Mouse (Mus musculus) midbrain, embryonic 14.5 days (tissue): Measurements from ENCODE around the gene Acyp2. TPM values are rescaled to one million over a fixed set of nuclear protein-coding genes. Genes with fewer than 3 reads are reported as not detected.
"Not testable (repeated sequence)": the region's sequence is repeated elsewhere in the genome, so short reads cannot be mapped to it uniquely, and the experiment has no call there.

Experiments
- ATAC-seq: fragments of 200-750 bp; cut with Nextera tagmentation; 2 replicates; pipeline ENCODE4 v1.8.0; 2017; ENCODE audit warnings: moderate number of reproducible peaks, moderate library complexity; ENCODE audit not compliant: low FRiP score, low TSS enrichment
- DNase-seq: peaks from one replicate; pipeline ENCODE4 v3.0.0-alpha.2; 2015
- H3K27ac ChIP-seq: fragments of 300-500 bp; sonication (generic); replicated peaks from 2 replicates; pipeline ENCODE4 v1.5.1; 2014; ENCODE audit warnings: mild to moderate bottlenecking, low read depth, low read length, moderate library complexity
- H3K27me3 ChIP-seq: fragments of 300-500 bp; sonication (generic); 2 replicates; pipeline ENCODE4 v1.6.1; 2014; ENCODE audit warnings: low read length, control low read depth, mixed read lengths; ENCODE audit not compliant: control insufficient read depth, insufficient read depth
- H3K36me3 ChIP-seq: fragments of 300-500 bp; sonication (generic); 2 replicates; pipeline ENCODE4 v1.6.1; 2014; ENCODE audit warnings: low read length, control low read depth; ENCODE audit not compliant: control insufficient read depth, insufficient read depth
- H3K4me1 ChIP-seq: fragments of 300-500 bp; sonication (generic); 2 replicates; pipeline ENCODE4 v1.6.1; 2014; ENCODE audit warnings: mild to moderate bottlenecking, antibody characterized with exemption, low read length, control low read depth; ENCODE audit not compliant: control insufficient read depth, insufficient read depth
- H3K4me2 ChIP-seq: fragments of 300-500 bp; sonication (generic); 2 replicates; pipeline ENCODE4 v1.6.1; 2014; ENCODE audit warnings: mild to moderate bottlenecking, low read length, moderate library complexity
- H3K4me3 ChIP-seq: fragments of 300-500 bp; sonication (generic); replicated peaks from 2 replicates; pipeline ENCODE4 v1.5.1; 2014; ENCODE audit warnings: low read depth, low read length
- H3K9ac ChIP-seq: fragments of 300-500 bp; sonication (generic); replicated peaks from 2 replicates; pipeline ENCODE4 v1.6.1; 2014; ENCODE audit warnings: mild to moderate bottlenecking, low read length, moderate library complexity
- H3K9me3 ChIP-seq: fragments of 300-500 bp; sonication (generic); 2 replicates; pipeline ENCODE4 v1.6.1; 2016; ENCODE audit warnings: low read length, control low read depth, mixed read lengths; ENCODE audit not compliant: control insufficient read depth
- WGBS: fragments of 180-500 bp; shearing (Covaris S2); extraction: QIAGEN DNeasy Blood & Tissue Kit; methylation state at CpG from one replicate; pipeline ENCODE4 v1.1.7; 2014; 5-methylcytosine and 5-hydroxymethylcytosine counted together
- polyA plus RNA-seq: library from polyadenylated mRNA; unstranded; fragments of >200 nt; fragmentation: Nextera tagmentation; extraction: Ambion mirVana; gene quantifications from 2 replicates; pipeline ENCODE4 v1.2.1, GENCODE M21; 2014

Acyp2 gene
- polyA plus RNA-seq, 1 experiment from 2014 or later, result 17.4 TPM

DNA sequence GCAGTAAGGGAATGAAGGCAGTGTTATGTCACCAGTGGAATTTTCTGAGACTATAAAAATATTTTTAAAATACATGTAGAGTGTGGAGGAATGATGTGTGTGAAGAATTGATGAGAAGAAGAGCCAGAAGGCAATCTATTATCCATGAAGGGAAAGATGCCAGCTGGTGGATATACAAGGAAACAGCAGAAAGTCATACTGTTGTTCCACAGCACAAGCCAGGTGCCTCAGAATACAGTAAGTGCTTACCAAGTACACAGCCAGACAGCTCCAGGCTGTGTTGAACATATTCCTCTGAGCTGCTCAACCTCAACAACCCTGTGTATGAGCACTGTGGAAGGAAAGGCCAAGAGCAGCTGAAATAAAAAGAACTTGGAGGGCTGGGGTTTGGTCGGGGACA is 13.7 kb downstream of the Acyp2 start:
- no peaks in the 10 kb centered on the region for H3K36me3 ChIP-seq
- no peak for DNase-seq
- H3K4me2 ChIP-seq, result no peak overlapping the region
- H3K9me3 ChIP-seq, result no peaks in the 10 kb centered on the region
- H3K9ac ChIP-seq, result no peak overlapping the region
- no peak for ATAC-seq
- H3K4me1 ChIP-seq, result no peaks in the 10 kb centered on the region
- no peaks in the 10 kb centered on the region for H3K27me3 ChIP-seq
- no peak overlapping the region for H3K27ac ChIP-seq
- H3K4me3 ChIP-seq, result no peak overlapping the region
- WGBS, result 92% methylated on average over 1 of the region's 1 CpGs

- DNase-seq (no peak), ATAC-seq (no peak)
- no peaks in the 10 kb centered on the region for H3K4me1 ChIP-seq
- WGBS, result 84% methylated on average over 6 of the region's 6 CpGs
- no peaks in the 10 kb centered on the region for H3K9me3 ChIP-seq
- no peak overlapping the region for H3K4me3 ChIP-seq
- no peaks in the 10 kb centered on the region for H3K27me3 ChIP-seq
- no peak overlapping the region for H3K4me2 ChIP-seq
- no peaks in the 10 kb centered on the region for H3K36me3 ChIP-seq
- H3K9ac ChIP-seq, result no peak overlapping the region
- H3K27ac ChIP-seq, result no peak overlapping the region
Observed at GRCm38 (mm10) chr11:30630514-30630913, 18.9 kb downstream of the Acyp2 start.

DNA sequence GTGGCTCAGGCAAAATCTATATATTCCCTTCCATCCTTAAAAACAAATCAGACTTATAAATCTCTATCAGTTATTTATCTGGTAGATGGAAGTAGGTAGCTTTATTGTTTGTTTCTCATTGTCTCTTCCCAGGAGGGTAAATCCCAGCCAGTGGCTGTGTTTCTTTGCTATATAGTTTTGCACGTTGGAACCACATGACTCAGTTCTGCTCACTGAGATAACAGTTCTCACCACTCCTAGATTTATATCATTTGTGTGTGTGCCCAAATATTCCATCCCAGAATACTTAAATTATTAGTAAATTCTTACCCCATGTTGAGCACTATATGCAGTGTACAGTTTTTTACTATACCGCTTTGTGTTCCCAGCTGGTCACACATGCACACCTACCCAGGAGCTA is 26.2 kb downstream of the Acyp2 start:
- Histone ChIP-seq H3K4me1 (no peaks in the 10 kb centered on the region), H3K27ac (no peak overlapping the region), H3K9me3 (no peaks in the 10 kb centered on the region), H3K4me2 (no peak overlapping the region), H3K27me3 (no peaks in the 10 kb centered on the region), H3K4me3 (no peak overlapping the region), H3K36me3 (no peaks in the 10 kb centered on the region), H3K9ac (no peak overlapping the region)
- 92% methylated on average over 2 of the region's 2 CpGs for WGBS
- no peak for DNase-seq
- ATAC-seq, result no peak

- H3K4me1 ChIP-seq, H3K4me2 ChIP-seq, DNase-seq, H3K9me3 ChIP-seq, H3K4me3 ChIP-seq, ATAC-seq, H3K9ac ChIP-seq, H3K36me3 ChIP-seq, H3K27ac ChIP-seq, H3K27me3 ChIP-seq: not testable (repeated sequence)
- WGBS, result 95% methylated on average over 1 of the region's 1 CpGs
Observed at GRCm38 (mm10) chr11:30621386-30622363, 27.7 kb downstream of the Acyp2 start.

DNA sequence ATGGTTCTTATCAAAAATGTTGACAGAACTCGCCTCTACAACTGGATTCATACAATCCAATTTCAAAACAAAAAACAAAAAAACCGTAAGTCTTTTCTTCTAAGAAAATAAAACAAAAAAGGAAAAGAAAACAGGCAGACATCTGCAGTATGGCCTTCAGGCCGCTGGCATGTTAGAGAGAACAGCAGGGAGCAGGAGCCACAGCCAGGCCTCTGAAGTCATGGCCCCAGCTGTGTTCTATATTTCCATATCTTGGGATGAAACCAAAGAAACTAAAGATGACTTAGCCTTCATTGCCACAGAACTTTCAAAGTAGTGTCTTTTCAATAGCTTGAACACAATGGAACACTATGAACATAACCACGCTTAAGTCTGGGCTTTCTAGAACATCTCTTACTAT is 31.2 kb downstream of the Acyp2 start:
- no peak overlapping the region for H3K4me3 ChIP-seq
- ATAC-seq (no peak), DNase-seq (no peak)
- H3K36me3 ChIP-seq, result no peaks in the 10 kb centered on the region
- no peaks in the 10 kb centered on the region for H3K9me3 ChIP-seq
- no peak overlapping the region for H3K9ac ChIP-seq
- no peaks in the 10 kb centered on the region for H3K4me1 ChIP-seq
- H3K4me2 ChIP-seq, result no peak overlapping the region
- WGBS, result 65% methylated on average over 4 of the region's 4 CpGs
- no peak overlapping the region for H3K27ac ChIP-seq
- no peaks in the 10 kb centered on the region for H3K27me3 ChIP-seq

DNA sequence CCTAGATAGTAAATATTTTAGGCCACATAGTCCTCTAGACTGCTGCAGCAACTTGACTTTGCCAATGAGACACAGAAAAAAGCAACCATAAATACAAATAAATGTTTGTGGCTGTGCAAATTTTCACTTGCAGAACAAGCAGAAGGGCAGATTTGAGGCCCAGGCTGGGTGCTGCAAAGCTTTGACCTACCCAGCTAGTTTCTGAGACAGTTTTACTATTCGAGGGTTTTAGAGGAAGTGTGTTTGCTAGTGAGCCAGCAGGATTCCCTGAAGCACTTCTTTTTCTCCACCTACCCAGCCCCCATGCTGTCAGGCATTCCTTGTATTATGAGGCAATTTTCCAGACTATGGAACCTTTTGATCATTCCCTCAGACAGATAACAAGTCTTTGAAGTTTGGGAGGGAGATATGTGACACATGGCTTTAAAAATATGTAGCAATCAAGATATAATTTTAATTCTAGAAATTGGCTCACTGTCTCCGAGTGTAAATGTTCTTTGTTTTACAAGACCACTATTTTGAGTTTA is 31.8 kb downstream of the Acyp2 start:
- Histone ChIP-seq H3K4me3 (no peak overlapping the region), H3K36me3 (no peaks in the 10 kb centered on the region), H3K4me1 (no peaks in the 10 kb centered on the region), H3K9me3 (no peaks in the 10 kb centered on the region), H3K27ac (no peak overlapping the region), H3K27me3 (no peaks in the 10 kb centered on the region), H3K9ac (no peak overlapping the region), H3K4me2 (no peak overlapping the region)
- peak; percentile 25 for DNase-seq
- no peak for ATAC-seq
- WGBS, result 38% methylated on average over 2 of the region's 2 CpGs

DNA sequence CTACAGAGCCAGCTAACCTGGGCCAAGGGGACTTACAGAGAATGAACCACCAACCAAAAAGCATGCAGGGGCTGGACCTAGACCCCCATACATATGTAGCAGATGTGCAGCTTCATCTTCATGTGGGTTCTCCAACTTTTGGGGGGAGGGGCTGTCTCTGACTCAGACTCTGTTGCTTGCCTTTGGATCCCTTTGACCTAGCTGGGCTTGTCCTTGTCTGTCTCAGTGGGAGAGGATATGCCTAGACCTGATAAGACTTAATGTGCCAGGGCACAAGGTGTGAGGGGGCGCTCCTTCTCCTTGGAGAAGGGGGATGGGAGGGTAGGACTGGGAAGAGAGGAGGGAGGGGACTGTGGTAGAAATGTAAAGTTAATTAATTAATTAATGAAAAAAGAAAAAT is 33.4 kb downstream of the Acyp2 start:
- no peak overlapping the region for H3K9ac ChIP-seq
- H3K36me3 ChIP-seq, result no peaks in the 10 kb centered on the region
- WGBS, result 86% methylated on average over 1 of the region's 1 CpGs
- no peaks in the 10 kb centered on the region for H3K4me1 ChIP-seq
- ATAC-seq (no peak), DNase-seq (no peak)
- H3K9me3 ChIP-seq, result no peaks in the 10 kb centered on the region
- H3K27me3 ChIP-seq, result no peaks in the 10 kb centered on the region
- no peak overlapping the region for H3K4me3 ChIP-seq
- H3K4me2 ChIP-seq, result no peak overlapping the region
- H3K27ac ChIP-seq, result no peak overlapping the region

DNA sequence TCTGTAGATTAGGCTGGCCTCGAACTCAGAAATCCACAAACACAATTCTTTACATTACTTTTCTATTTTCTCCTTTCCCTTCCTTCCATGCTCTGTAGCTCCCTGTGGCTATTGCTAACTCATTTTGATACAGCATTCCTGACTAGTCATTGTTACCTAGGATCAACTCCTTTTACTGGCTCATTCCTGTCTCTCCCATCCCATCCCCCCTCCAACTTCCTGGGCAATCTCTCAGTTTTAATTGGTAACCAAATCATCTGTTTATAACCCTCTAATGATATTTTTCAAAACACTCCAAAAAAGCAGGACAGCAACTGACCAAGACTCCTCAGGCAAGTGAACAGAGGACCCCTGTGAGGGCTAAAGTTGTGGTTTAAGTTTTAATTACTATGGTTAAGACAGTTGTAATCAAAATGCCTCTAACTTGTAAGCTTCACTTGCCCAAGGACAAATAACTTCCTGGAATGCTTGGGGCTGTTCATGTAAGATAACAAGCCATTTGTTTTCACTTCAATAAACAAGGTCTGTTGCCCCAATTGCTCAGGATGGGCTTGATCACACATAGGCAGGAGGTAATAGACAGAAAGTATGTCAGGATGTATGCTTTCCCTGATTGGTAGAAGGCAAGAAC is 35.4 kb downstream of the Acyp2 start:
- Histone ChIP-seq H3K27ac (no peak overlapping the region), H3K27me3 (no peaks in the 10 kb centered on the region), H3K4me3 (no peak overlapping the region), H3K4me2 (no peak overlapping the region), H3K36me3 (no peaks in the 10 kb centered on the region), H3K9ac (no peak overlapping the region), H3K9me3 (no peaks in the 10 kb centered on the region), H3K4me1 (no peaks in the 10 kb centered on the region)
- WGBS, result 79% methylated on average over 1 of the region's 1 CpGs
- DNase-seq (no peak), ATAC-seq (no peak)
